In genomic region chr13:99040846-99041245, GRCm38 (mm10) we compare ENCODE assay signal across 34 mouse cellular contexts. TPM values are rescaled to one million over a fixed set of nuclear protein-coding genes. Genes with fewer than 3 reads are reported as not detected.
DNase-seq lines count a peak whose midpoint lies in the region; ATAC-seq lines count a peak whose summit lies in the region.
"Had no signal": no experiment of that assay in that cellular context is flagged by ENCODE, and none has a peak within 500 bp of the region (broad histone marks: within the 10 kb centered on the region; RNA-seq: fewer than 3 reads in every experiment).

No protein-coding gene starts in this region.

- H3K4me3 ChIP-seq in megakaryocyte, embryonic 14.5 days (replicated peaks): peak overlapping the region; percentile 9
- H3K4me3 ChIP-seq: embryonic facial prominence, embryonic 15.5 days; hindbrain, embryonic 12.5 days; kidney, embryonic 15.5 days; midbrain, embryonic 13.5 days had no signal

- H3K4me1 ChIP-seq in megakaryocyte, embryonic 14.5 days: peaks cover 8% of the 10 kb centered on the region; the same call in 1 of the 2 replicates
- H3K4me1 ChIP-seq: hindbrain, embryonic 12.5 days; midbrain, embryonic 13.5 days had no signal

- no peak for ATAC-seq in megakaryocyte, adult 5-6 weeks (ENCODE audit: poor library complexity, severe bottlenecking)
- ATAC-seq: forebrain, embryonic 16.5 days; midbrain, embryonic 13.5 days had no signal

- H3K27me3 ChIP-seq in megakaryocyte, embryonic 14.5 days (replicated peaks): peaks cover 9% of the 10 kb centered on the region
- H3K27me3 ChIP-seq: embryonic facial prominence, embryonic 15.5 days; hindbrain, embryonic 12.5 days; kidney, embryonic 15.5 days; midbrain, embryonic 13.5 days had no signal

- DNase-seq in frontal cortex, postnatal 36 days (ENCODE audit: low spot score in 2 of 2): peak; percentile 60 to 70
- no peak for DNase-seq in frontal cortex, postnatal 14 days (ENCODE audit: low spot score in 2 of 2)
- peak; percentile 66 to 79 for DNase-seq in left cerebral cortex, adult 9 months (ENCODE audit: low spot score in 2 of 2)
- DNase-seq in telencephalon, adult 2 months (ENCODE audit: low read depth, low spot score): peak; percentile 67
- no peak for DNase-seq in testis, postnatal 14 days (ENCODE audit: low spot score)
- DNase-seq: adrenal gland, postnatal 36 days; cerebellum, adult 11 months; cerebellum, adult 9-11 months; gastrocnemius, postnatal 10 days; kidney, adult 11 months; kidney, postnatal 4 days had no signal

- no peaks in the 10 kb centered on the region for H3K36me3 ChIP-seq in megakaryocyte, embryonic 14.5 days (replicated peaks; ENCODE audit: low read length)
- H3K36me3 ChIP-seq: embryonic facial prominence, embryonic 15.5 days; hindbrain, embryonic 12.5 days; kidney, embryonic 15.5 days; midbrain, embryonic 13.5 days had no signal

- H3K9me3 ChIP-seq in megakaryocyte, embryonic 14.5 days: peaks cover 70% of the 10 kb centered on the region
- H3K9me3 ChIP-seq: embryonic facial prominence, embryonic 15.5 days; hindbrain, embryonic 12.5 days; kidney, embryonic 15.5 days; midbrain, embryonic 13.5 days had no signal

RNA-seq across cellular contexts. Expression of gene 1700024P04Rik, which starts 56.5 kb away (rescaled TPM):
- not detected in 2 replicates for polyA plus RNA-seq in megakaryocyte, embryonic 14.5 days (2012; ENCODE audit: insufficient read depth, low replicate concordance)
- total RNA-seq in megakaryocyte, adult 5-6 weeks (2015): not detected in 2 replicates
- total RNA-seq in megakaryocyte, adult 5-6 weeks (2017): not detected in 2 replicates
- total RNA-seq: adrenal gland, adult 18-20 months; adrenal gland, postnatal 36 days; common myeloid progenitor, adult 5-6 weeks; ES-E14; gastrocnemius, postnatal 10 days; granulocyte monocyte progenitor cell, adult 5-6 weeks; heart, postnatal 25 days; layer of hippocampus, postnatal 10 days; liver, adult 2 months; monocyte, adult 5-6 weeks; neutrophil, adult 5-6 weeks had no signal
- polyA plus RNA-seq: embryonic facial prominence, embryonic 15.5 days; forebrain, embryonic 16.5 days; heart, embryonic 14.5 days; hindbrain, embryonic 12.5 days; kidney, embryonic 15.5 days; limb, embryonic 11.5 days; liver, adult 2 months; liver, embryonic 16.5 days; lung, embryonic 16.5 days; midbrain, embryonic 13.5 days; small intestine, adult 2 months; stomach, embryonic 16.5 days; urinary bladder, adult 2 months had no signal

Comparison
In these comparisons a context has a peak if more than half of its experiments do, and no peak if none do; other contexts are left out.
1. DNase-seq: peak in frontal cortex, postnatal 36 days (2 of 2), left cerebral cortex, adult 9 months (2 of 2) and telencephalon, adult 2 months (single experiment); none in frontal cortex, postnatal 14 days (0 of 2) and testis, postnatal 14 days (single experiment).